Mouse (Mus musculus) embryonic facial prominence, embryonic 12.5 days (tissue): Measurements from ENCODE around the gene Slc26a6. TPM values are rescaled to one million over a fixed set of nuclear protein-coding genes. Genes with fewer than 3 reads are reported as not detected.

Source experiments
- ATAC-seq: fragments of 200-750 bp; cut with Nextera tagmentation; 2 replicates; pipeline ENCODE4 v1.8.0; 2017; ENCODE audit not compliant: insufficient number of reproducible peaks, insufficient read depth, low FRiP score, low TSS enrichment
- H3K27ac ChIP-seq: fragments of 300-500 bp; sonication (generic); 2 replicates; pipeline ENCODE4 v1.5.1; 2016; ENCODE audit warnings: mild to moderate bottlenecking
- H3K27me3 ChIP-seq: fragments of 300-500 bp; sonication (generic); 2 replicates; pipeline ENCODE4 v1.6.1; 2016; ENCODE audit warnings: mild to moderate bottlenecking, moderate library complexity
- H3K36me3 ChIP-seq: fragments of 300-500 bp; sonication (generic); 2 replicates; pipeline ENCODE4 v1.6.1; 2016; ENCODE audit warnings: mild to moderate bottlenecking
- H3K4me1 ChIP-seq: fragments of 300-500 bp; sonication (generic); 2 replicates; pipeline ENCODE4 v1.6.1; 2016
- H3K4me2 ChIP-seq: fragments of 300-500 bp; sonication (generic); replicated peaks from 2 replicates; pipeline ENCODE4 v1.6.1; 2016; ENCODE audit warnings: mild to moderate bottlenecking, moderate library complexity
- H3K4me3 ChIP-seq: fragments of 300-500 bp; sonication (generic); 2 replicates; pipeline ENCODE4 v1.5.1; 2016; ENCODE audit warnings: mild to moderate bottlenecking
- H3K9ac ChIP-seq: fragments of 300-500 bp; sonication (generic); 2 replicates; pipeline ENCODE4 v1.6.1; 2016; ENCODE audit warnings: mild to moderate bottlenecking, moderate library complexity
- H3K9me3 ChIP-seq: fragments of 300-500 bp; sonication (generic); 2 replicates; pipeline ENCODE4 v1.6.1; 2016; ENCODE audit warnings: mild to moderate bottlenecking, moderate library complexity
- WGBS: fragments of 180-500 bp; shearing (Covaris S2); methylation state at CpG from one replicate; pipeline ENCODE4 v1.1.7; 2016; 5-methylcytosine and 5-hydroxymethylcytosine counted together
- polyA plus RNA-seq: library from polyadenylated mRNA; unstranded; fragments of >200 nt; fragmentation: Nextera tagmentation; extraction: Ambion mirVana; gene quantifications from 2 replicates; pipeline ENCODE4 v1.2.1, GENCODE M21; 2016

Slc26a6 gene
- polyA plus RNA-seq, 1 experiment from 2014 or later, result 20.5 TPM

DNA sequence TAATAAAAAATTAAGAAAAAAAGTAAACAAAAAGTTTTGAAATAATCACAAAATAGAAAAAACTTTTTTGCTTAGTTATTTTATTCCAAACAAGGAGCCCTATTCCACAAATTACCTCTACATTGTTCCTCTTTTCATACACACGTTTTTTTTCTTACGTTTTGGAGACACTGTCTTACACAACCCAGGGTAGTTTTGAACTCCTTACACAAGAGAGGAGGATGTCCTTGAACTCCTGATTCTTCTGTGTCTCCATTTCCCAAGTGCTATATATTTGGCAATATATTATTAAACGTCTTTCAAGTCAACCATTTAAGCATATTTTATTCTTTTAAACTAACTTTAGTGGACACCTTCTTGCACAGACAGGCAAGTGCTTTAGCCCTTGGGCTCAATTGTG, 82.9 kb downstream of the Slc26a6 start:
- WGBS, result 12% methylated on average over 3 of the region's 3 CpGs
- H3K36me3 ChIP-seq, result peaks cover 26% of the 10 kb centered on the region
- H3K4me3 ChIP-seq, result peak overlapping the region; percentile 99; the same call in 1 of the 2 replicates
- H3K9ac ChIP-seq, result no peak overlapping the region
- H3K4me1 ChIP-seq, result peaks cover 5% of the 10 kb centered on the region; the same call in 1 of the 2 replicates
- H3K27ac ChIP-seq, result no peak overlapping the region
- ATAC-seq, result no peak
- H3K9me3 ChIP-seq, result no peaks in the 10 kb centered on the region
- no peaks in the 10 kb centered on the region for H3K27me3 ChIP-seq
- peak overlapping the region; percentile 26 for H3K4me2 ChIP-seq

DNA sequence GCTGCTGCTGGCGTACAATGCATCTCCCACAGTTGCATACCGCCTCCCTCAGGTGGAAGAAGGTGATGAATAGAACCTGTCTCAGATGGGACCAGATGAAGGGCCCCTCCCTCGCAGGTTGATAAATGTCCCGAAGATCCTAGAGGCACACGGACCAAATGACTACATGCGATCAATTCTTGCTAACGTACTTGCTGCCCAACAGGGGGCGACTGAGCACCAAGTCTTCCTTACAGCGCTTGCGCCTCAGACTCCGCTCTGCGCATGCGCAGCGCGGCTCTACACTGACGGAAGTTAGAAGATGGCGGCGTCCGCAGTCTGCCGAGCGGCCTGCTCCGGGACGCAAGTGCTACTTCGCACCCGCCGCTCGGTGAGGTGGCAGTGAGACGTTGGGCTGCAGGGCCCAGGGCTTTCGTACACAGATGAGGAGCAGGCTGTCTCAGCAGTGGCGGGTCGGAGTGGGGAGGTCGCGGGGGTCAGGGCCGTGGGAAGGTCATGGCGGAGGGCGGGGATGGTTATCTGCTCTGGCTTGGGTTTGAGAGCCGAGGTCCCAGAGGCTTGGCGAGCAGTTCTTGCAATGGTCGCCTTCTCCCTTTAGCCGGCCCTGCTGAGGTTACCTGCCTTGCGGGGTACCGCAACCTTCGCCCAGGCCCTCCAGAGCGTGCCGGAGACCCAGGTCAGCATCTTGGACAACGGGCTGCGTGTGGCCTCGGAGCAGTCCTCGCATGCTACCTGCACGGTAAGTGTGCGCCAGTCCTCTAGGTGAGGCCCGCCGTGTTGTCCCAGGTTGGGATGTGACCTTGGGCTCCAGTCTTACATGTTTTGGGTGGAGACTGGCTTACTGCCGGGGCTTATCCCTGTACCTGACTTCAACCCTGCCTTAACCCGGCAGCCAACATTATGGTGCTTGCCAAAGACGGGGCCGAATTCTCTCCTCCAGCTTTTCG, 83.6 kb downstream of the Slc26a6 start, which contains the start of gene Uqcrc1:
Gene Uqcrc1 (plus strand): TSS at position 216 of the 947 bp plus-strand sequence.
- peaks cover 5% of the 10 kb centered on the region; the same call in 1 of the 2 replicates for H3K4me1 ChIP-seq
- peaks cover 32% of the 10 kb centered on the region for H3K36me3 ChIP-seq
- no peaks in the 10 kb centered on the region for H3K27me3 ChIP-seq
- H3K9me3 ChIP-seq, result no peaks in the 10 kb centered on the region
- 1% methylated on average over 58 of the region's 58 CpGs for WGBS
- H3K27ac ChIP-seq, result peak within 1 kb of the TSS; percentile 37; the same call in 1 of the 2 replicates
- peak; percentile 80 for ATAC-seq
- H3K9ac ChIP-seq, result peak within 1 kb of the TSS; percentile 90
- peak within 1 kb of the TSS; percentile 83 for H3K4me2 ChIP-seq
- H3K4me3 ChIP-seq, result peak within 1 kb of the TSS; percentile 99

DNA sequence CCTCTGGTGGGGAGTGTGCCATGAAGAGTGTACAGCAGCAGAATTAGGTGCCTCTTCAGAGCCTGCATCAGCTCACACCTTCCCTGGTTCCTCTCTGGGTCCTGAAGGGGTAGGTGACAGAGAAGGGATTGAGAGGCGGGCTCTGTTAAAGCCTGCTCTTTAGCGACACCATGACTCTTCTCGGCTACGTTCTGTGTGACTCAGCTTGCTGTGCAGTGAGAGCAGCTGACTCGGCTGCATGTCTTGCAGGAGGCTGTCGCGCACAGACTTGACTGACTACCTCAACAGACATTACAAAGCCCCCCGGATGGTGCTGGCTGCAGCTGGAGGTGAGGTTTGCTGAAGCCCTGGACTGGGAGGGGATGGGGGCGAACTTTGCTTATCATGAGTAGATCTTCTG, 92.0 kb downstream of the Slc26a6 start:
- Histone ChIP-seq H3K4me1 (peaks cover 20% of the 10 kb centered on the region), H3K36me3 (peaks cover 92% of the 10 kb centered on the region), H3K27ac (no peak overlapping the region), H3K27me3 (no peaks in the 10 kb centered on the region), H3K4me3 (no peak overlapping the region), H3K4me2 (no peak overlapping the region), H3K9me3 (no peaks in the 10 kb centered on the region), H3K9ac (no peak overlapping the region)
- no peak for ATAC-seq
- WGBS, result 84% methylated on average over 9 of the region's 9 CpGs

DNA sequence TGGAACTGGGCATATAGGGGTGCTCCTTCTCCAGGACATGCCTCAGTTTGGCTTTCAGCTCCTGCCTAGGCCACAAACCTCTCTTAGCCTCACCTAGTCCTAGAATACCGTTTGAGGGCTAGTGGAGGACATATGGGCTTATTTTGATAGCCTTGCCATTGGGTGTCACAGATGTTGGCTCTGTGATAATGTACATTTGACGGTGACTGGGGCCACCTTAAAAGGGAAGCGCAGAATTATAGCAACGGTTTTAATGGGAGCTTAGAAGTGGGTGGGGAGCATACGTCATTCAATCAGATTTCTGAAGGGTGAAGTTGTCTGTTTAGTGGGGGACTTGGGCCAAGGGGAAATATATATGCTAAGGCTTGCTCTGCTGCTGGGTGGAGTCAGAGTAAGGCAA, 92.5 kb downstream of the Slc26a6 start:
- no peak overlapping the region for H3K27ac ChIP-seq
- H3K4me1 ChIP-seq, result peaks cover 23% of the 10 kb centered on the region
- no peak overlapping the region for H3K9ac ChIP-seq
- H3K4me2 ChIP-seq, result no peak overlapping the region
- H3K9me3 ChIP-seq, result no peaks in the 10 kb centered on the region
- H3K36me3 ChIP-seq, result peaks cover 93% of the 10 kb centered on the region
- no peak for ATAC-seq
- no peaks in the 10 kb centered on the region for H3K27me3 ChIP-seq
- WGBS, result 86% methylated on average over 5 of the region's 5 CpGs
- H3K4me3 ChIP-seq, result no peak overlapping the region

DNA sequence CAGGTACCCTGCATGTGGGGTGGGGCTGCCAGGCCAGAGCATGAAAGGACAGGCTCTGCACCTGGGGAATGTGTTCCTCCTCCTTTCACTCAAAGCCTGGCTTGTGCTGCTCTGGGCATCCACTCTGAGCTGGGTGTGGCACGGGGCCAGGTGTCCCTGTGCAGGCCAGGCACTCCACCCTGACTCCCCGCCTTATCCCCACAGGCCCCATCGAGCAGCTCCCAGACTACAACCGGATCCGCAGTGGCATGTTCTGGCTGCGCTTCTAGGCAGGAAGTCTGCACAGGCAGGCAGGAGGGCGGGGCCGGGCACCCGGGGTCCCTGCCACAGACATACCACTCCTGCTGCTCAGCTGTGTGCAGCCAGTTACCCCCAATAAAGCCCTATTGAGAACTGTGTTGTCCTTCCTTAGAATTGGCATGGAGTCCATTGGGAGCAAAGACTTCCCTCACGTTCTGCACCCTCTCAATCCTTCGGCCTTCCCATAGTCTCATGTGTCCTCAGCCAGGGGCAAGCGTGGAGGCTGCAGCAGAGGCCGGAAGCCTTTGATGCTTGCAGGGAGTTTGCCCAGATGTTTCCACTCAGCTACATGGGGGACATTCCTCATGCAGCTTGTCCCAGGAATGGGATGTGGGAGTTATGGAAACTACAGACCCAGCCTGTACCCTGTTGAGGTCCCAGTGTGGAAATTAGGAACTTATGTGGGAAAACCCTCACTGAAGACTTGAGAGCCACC, 96.3 kb downstream of the Slc26a6 start:
- peak; percentile 65 for ATAC-seq
- 26% methylated on average over 13 of the region's 13 CpGs for WGBS
- peak overlapping the region; percentile 87 for H3K27ac ChIP-seq

DNA sequence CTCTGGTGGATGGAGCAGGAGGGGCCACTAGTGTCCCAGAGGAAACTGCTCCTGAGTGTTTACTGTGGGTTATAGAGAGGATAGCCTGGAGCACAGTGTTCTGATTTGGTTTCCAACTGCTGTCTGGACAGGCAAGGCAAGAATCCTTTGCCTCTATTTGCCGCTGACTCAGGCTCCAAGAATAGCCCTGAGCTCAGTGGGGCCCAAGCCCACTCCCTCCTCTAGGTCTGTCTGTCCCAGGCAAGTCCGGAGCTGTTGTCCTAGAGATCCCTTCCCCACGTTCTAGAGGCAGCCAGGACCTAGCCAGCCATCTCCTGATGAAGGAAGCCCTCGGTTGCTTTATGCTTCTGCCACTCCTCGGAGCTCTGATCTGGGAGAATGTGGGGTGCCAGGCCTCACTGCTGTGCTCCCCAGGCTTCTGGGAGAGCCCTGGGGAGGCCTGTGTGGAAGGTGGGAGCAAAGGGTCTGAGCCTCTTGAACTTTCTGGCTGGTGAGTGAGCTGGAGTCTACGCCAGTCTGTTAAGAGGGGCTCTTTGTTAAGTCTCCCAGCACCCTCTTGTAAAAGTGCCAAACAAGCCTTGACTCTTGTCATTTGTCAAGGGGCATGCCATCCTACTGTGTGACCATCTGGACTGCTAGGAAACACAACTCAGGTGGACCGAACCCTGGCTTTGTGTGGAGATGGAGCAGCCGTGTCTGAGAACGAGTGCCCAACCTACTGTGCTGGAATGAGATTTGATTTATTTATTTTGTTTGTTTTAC, 97.1 kb downstream of the Slc26a6 start:
- no peak overlapping the region for H3K4me3 ChIP-seq
- peaks cover 29% of the 10 kb centered on the region for H3K27me3 ChIP-seq
- H3K9ac ChIP-seq, result no peak overlapping the region
- H3K9me3 ChIP-seq, result no peaks in the 10 kb centered on the region
- no peak overlapping the region for H3K4me2 ChIP-seq
- WGBS, result 70% methylated on average over 9 of the region's 9 CpGs
- ATAC-seq, result no peak
- peaks cover 28% of the 10 kb centered on the region for H3K4me1 ChIP-seq
- peak overlapping the region; percentile 87 for H3K27ac ChIP-seq
- H3K36me3 ChIP-seq, result peaks cover 59% of the 10 kb centered on the region

More for the DNA sequence above, 96.3 kb downstream of the Slc26a6 start:
- Histone ChIP-seq H3K4me3 (no peak overlapping the region), H3K36me3 (peaks cover 67% of the 10 kb centered on the region), H3K27me3 (peaks cover 24% of the 10 kb centered on the region), H3K9ac (no peak overlapping the region), H3K4me1 (peaks cover 28% of the 10 kb centered on the region), H3K4me2 (peak overlapping the region; percentile 20), H3K9me3 (no peaks in the 10 kb centered on the region)

DNA sequence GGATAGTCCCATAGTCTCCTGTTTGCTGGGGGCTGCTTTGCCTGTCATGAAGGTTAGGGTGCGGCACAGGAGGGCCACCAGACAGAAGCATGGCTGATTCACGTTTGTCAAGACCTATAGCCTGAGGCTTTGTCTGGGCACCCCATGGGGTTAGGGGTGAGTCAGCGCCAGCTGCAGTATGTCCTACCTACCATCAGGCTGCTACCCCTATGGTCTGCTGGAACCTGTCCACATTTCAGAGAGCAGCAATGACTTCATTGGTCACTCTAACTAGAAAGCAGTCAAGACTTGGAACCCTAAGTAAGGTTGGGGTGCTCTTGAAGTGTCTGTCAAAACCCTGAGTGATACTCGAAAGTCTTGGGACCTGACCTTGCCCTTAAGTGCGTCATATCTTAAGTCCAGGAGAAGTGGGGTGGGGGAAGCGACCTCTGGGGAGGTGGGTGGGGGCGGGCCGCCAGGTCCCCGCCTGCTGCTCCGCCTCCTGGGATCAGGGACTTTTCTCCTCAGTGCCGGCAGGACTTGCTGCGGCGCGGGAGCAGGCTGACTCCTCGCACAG, 100.1 kb downstream of the Slc26a6 start, which contains the start of gene Col7a1:
Gene Col7a1 (plus strand): TSS at position 506 of the 556 bp plus-strand sequence.
- Histone ChIP-seq H3K4me1 (peaks cover 27% of the 10 kb centered on the region), H3K27ac (no peak within 1 kb of the TSS), H3K27me3 (peaks cover 29% of the 10 kb centered on the region), H3K9me3 (no peaks in the 10 kb centered on the region), H3K36me3 (peaks cover 29% of the 10 kb centered on the region), H3K4me3 (peak within 1 kb of the TSS; percentile 22), H3K9ac (no peak within 1 kb of the TSS), H3K4me2 (peak within 1 kb of the TSS; percentile 33)
- WGBS, result 11% methylated on average over 15 of the region's 15 CpGs
- no peak for ATAC-seq

DNA sequence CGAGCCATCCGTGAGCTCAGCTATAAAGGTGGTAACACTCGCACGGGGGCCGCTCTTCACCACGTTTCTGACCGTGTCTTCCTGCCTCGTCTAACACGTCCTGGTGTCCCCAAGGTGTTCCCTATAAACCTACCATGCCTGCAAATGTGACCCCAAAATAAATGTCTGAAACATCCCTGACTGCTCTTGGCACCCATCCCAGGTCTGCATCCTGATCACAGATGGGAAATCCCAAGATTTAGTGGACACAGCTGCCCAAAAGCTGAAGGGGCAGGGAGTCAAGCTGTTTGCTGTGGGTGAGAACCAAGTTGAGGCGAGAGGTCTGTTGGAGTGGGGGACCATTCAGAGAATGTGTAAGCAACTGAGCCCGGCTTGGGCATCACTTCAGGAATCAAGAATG, 102.2 kb downstream of the Slc26a6 start:
- no peak overlapping the region for H3K4me3 ChIP-seq
- H3K4me1 ChIP-seq, result peaks cover 6% of the 10 kb centered on the region
- no peak overlapping the region for H3K9ac ChIP-seq
- H3K4me2 ChIP-seq, result no peak overlapping the region
- WGBS, result 93% methylated on average over 11 of the region's 11 CpGs
- H3K27me3 ChIP-seq, result peaks cover 29% of the 10 kb centered on the region
- no peaks in the 10 kb centered on the region for H3K9me3 ChIP-seq
- no peak overlapping the region for H3K27ac ChIP-seq
- H3K36me3 ChIP-seq, result peaks cover 8% of the 10 kb centered on the region
- ATAC-seq, result no peak

DNA sequence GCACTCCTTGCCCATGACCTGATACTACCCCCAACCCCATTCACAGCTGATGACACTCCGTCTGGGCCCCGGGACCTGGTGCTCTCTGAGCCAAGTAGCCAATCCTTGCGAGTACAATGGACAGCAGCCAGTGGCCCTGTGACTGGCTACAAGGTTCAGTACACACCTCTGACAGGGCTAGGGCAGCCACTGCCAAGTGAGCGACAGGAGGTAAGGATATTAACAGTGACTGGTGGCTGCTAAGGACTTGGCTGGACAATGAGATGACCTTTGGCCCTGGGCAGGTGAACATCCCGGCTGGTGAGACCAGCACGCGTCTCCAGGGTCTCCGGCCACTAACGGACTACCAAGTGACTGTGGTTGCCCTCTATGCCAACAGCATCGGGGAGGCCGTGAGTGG, 102.8 kb downstream of the Slc26a6 start:
- Histone ChIP-seq H3K9ac (no peak overlapping the region), H3K27ac (no peak overlapping the region), H3K4me3 (no peak overlapping the region), H3K4me2 (no peak overlapping the region), H3K27me3 (peaks cover 29% of the 10 kb centered on the region), H3K4me1 (0 out of 2 replicates have a peak, but pooled peaks cover 5% of the 10 kb centered on the region), H3K36me3 (peaks cover 4% of the 10 kb centered on the region; the same call in 1 of the 2 replicates), H3K9me3 (no peaks in the 10 kb centered on the region)
- no peak for ATAC-seq
- WGBS, result 89% methylated on average over 11 of the region's 11 CpGs
